Mouse (Mus musculus) MEL (cell line): ENCODE measurements around the gene Dpep1. TPM values are rescaled to one million over a fixed set of nuclear protein-coding genes. Genes with fewer than 3 reads are reported as not detected.

Source experiments
- DNase-seq: peaks from one replicate; pipeline ENCODE4 v3.0.0; 2011; ENCODE audit warnings: low read depth, low spot score
- H3K27ac ChIP-seq: 2 replicates; pipeline ENCODE4 v1.5.1; 2012; ENCODE audit warnings: low read depth, mild to moderate bottlenecking, control low read depth, low read length, moderate library complexity; ENCODE audit not compliant: control insufficient read depth
- H3K27me3 ChIP-seq, 2 experiments: fragments of 150-350 bp in 1 of 2; sonication (generic) in 1 of 2; 2 replicates each; pipeline ENCODE4 v1.6.1; 2012; ENCODE audit warnings: low read length in 2 of 2, mild to moderate bottlenecking in 2 of 2, improper control_type of control experiment in 1 of 2, moderate library complexity in 1 of 2; ENCODE audit not compliant: insufficient read depth in 2 of 2, control insufficient read depth in 1 of 2
- H3K36me3 ChIP-seq, 2 experiments: 2 replicates each; pipeline ENCODE4 v1.6.1; 2012 to 2014; ENCODE audit warnings: low read length in 2 of 2, improper control_type of control experiment in 1 of 2, inconsistent platforms in 1 of 2, mild to moderate bottlenecking in 1 of 2; ENCODE audit not compliant: insufficient read depth in 2 of 2, control insufficient read depth in 1 of 2
- H3K4me1 ChIP-seq, 2 experiments: fragments of 150-350 bp in 1 of 2; sonication (generic) in 1 of 2; 2 replicates each; pipeline ENCODE4 v1.6.1; 2012; ENCODE audit warnings: low read length in 2 of 2, improper control_type of control experiment in 1 of 2, mild to moderate bottlenecking in 1 of 2; ENCODE audit not compliant: insufficient read depth in 2 of 2, control insufficient read depth in 1 of 2
- H3K4me3 ChIP-seq, 2 experiments: fragments of 150-350 bp in 1 of 2; sonication (generic) in 1 of 2; 2 replicates each; pipeline ENCODE4 v1.5.1; 2012; ENCODE audit warnings: low read depth in 2 of 2, low read length in 2 of 2, mild to moderate bottlenecking in 2 of 2, moderate library complexity in 2 of 2, control low read depth in 1 of 2, improper control_type of control experiment in 1 of 2; ENCODE audit not compliant: control insufficient read depth in 1 of 2, insufficient read depth in 1 of 2
- H3K79me2 ChIP-seq: 2 replicates; pipeline ENCODE4 v1.6.1; 2012; ENCODE audit warnings: mild to moderate bottlenecking, low read length, moderate library complexity; ENCODE audit not compliant: control insufficient read depth, poor library complexity, insufficient read depth
- H3K9ac ChIP-seq: 2 replicates; pipeline ENCODE4 v1.6.1; 2012; ENCODE audit warnings: low read depth, mild to moderate bottlenecking, control low read depth, low read length, moderate library complexity; ENCODE audit not compliant: control insufficient read depth, poor library complexity, severe bottlenecking
- H3K9me3 ChIP-seq: fragments of 150-350 bp; sonication (generic); replicated peaks from 2 replicates; pipeline ENCODE4 v1.6.1; 2012; ENCODE audit warnings: mild to moderate bottlenecking, low read length, improper control_type of control experiment, moderate library complexity; ENCODE audit not compliant: insufficient read depth
- CHD1 ChIP-seq: IDR thresholded peaks from 2 replicates; pipeline ENCODE4 v1.6.1; 2012; ENCODE audit warnings: low read depth, mild to moderate bottlenecking, inconsistent platforms, low read length, improper control_type of control experiment
- CHD2 ChIP-seq: IDR thresholded peaks from 2 replicates; pipeline ENCODE4 v1.6.1; 2011; ENCODE audit warnings: low read length, improper control_type of control experiment
- ELF1 ChIP-seq: IDR thresholded peaks from 2 replicates; pipeline ENCODE4 v1.6.1; 2014; ENCODE audit warnings: low read depth, mild to moderate bottlenecking, inconsistent platforms, low read length, improper control_type of control experiment, moderate library complexity
- EP300 ChIP-seq, 2 experiments: IDR thresholded peaks; 2 replicates each; pipeline ENCODE4 v1.6.1; 2011; ENCODE audit warnings: improper control_type of control experiment in 2 of 2, low read length in 2 of 2, low read depth in 1 of 2, mild to moderate bottlenecking in 1 of 2
- GATA1 ChIP-seq: IDR thresholded peaks from 2 replicates; pipeline ENCODE4 v1.6.1; 2011; ENCODE audit warnings: low read depth, low read length, improper control_type of control experiment
- HCFC1 ChIP-seq: IDR thresholded peaks from 2 replicates; pipeline ENCODE4 v1.6.1; 2012; ENCODE audit warnings: low read depth, mild to moderate bottlenecking, inconsistent platforms, low read length, improper control_type of control experiment, moderate library complexity
- MAX ChIP-seq: IDR thresholded peaks from 2 replicates; pipeline ENCODE4 v1.6.1; 2011; ENCODE audit warnings: low read length, improper control_type of control experiment
- MAZ ChIP-seq: IDR thresholded peaks from 2 replicates; pipeline ENCODE4 v1.6.1; 2012; ENCODE audit warnings: low read depth, mild to moderate bottlenecking, inconsistent platforms, low read length, improper control_type of control experiment
- MXI1 ChIP-seq: IDR thresholded peaks from 2 replicates; pipeline ENCODE4 v1.6.1; 2011; ENCODE audit warnings: mild to moderate bottlenecking, low read depth, low read length, improper control_type of control experiment
- MYB ChIP-seq: IDR thresholded peaks from 2 replicates; pipeline ENCODE4 v1.6.1; 2011; ENCODE audit warnings: mild to moderate bottlenecking, low read depth, low read length, improper control_type of control experiment
- MYC ChIP-seq: IDR thresholded peaks from 2 replicates; pipeline ENCODE4 v1.6.1; 2011; ENCODE audit warnings: low read depth, mild to moderate bottlenecking, low read length, improper control_type of control experiment, moderate library complexity
- NELFE ChIP-seq: IDR thresholded peaks from 2 replicates; pipeline ENCODE4 v1.6.1; 2011; ENCODE audit warnings: low read depth, low read length, improper control_type of control experiment
- NRF1 ChIP-seq: IDR thresholded peaks from 2 replicates; pipeline ENCODE4 v1.6.1; 2014; ENCODE audit warnings: low read depth, mild to moderate bottlenecking, inconsistent platforms, low read length, improper control_type of control experiment, moderate library complexity; ENCODE audit not compliant: poor library complexity, insufficient read depth, severe bottlenecking
- POLR2A ChIP-seq, 2 experiments: IDR thresholded peaks; 2 replicates each; pipeline ENCODE4 v1.6.1; 2011 to 2012; ENCODE audit warnings: low read length in 2 of 2, mild to moderate bottlenecking in 2 of 2, control low read depth in 1 of 2, improper control_type of control experiment in 1 of 2, low read depth in 1 of 2, moderate library complexity in 1 of 2; ENCODE audit not compliant: control insufficient read depth in 1 of 2, insufficient read depth in 1 of 2, poor library complexity in 1 of 2
- POLR2AphosphoS2 ChIP-seq: IDR thresholded peaks from 2 replicates; pipeline ENCODE4 v1.6.1; 2011; ENCODE audit warnings: low read length, improper control_type of control experiment
- POLR2AphosphoS5 ChIP-seq: IDR thresholded peaks from 2 replicates; pipeline ENCODE4 v1.6.1; 2012; ENCODE audit warnings: low read depth, borderline replicate concordance, mild to moderate bottlenecking, inconsistent platforms, low read length, moderate library complexity, mixed read lengths
- SIN3A ChIP-seq: IDR thresholded peaks from 2 replicates; pipeline ENCODE4 v1.6.1; 2012; ENCODE audit warnings: low read length, improper control_type of control experiment, inconsistent platforms
- SMC3 ChIP-seq: IDR thresholded peaks from 2 replicates; pipeline ENCODE4 v1.6.1; 2011; ENCODE audit warnings: low read depth, low read length, improper control_type of control experiment
- TAL1 ChIP-seq: IDR thresholded peaks from 2 replicates; pipeline ENCODE4 v1.6.1; 2012; ENCODE audit warnings: mild to moderate bottlenecking, inconsistent platforms, low read length, moderate library complexity, mixed read lengths
- TBP ChIP-seq: IDR thresholded peaks from 2 replicates; pipeline ENCODE4 v1.8.0; 2011; ENCODE audit warnings: low read depth, low read length, improper control_type of control experiment
- TCF12 ChIP-seq: IDR thresholded peaks from 2 replicates; pipeline ENCODE4 v1.6.1; 2014; ENCODE audit warnings: low read depth, mild to moderate bottlenecking, inconsistent platforms, low read length, improper control_type of control experiment, moderate library complexity
- UBTF ChIP-seq: IDR thresholded peaks from 2 replicates; pipeline ENCODE4 v1.6.1; 2012; ENCODE audit warnings: low read depth, mild to moderate bottlenecking, inconsistent platforms, low read length, improper control_type of control experiment, moderate library complexity, borderline replicate concordance; ENCODE audit not compliant: insufficient read depth
- USF1 ChIP-seq: IDR thresholded peaks from 2 replicates; pipeline ENCODE4 v1.6.1; 2014; ENCODE audit warnings: low read depth, mild to moderate bottlenecking, inconsistent platforms, low read length, improper control_type of control experiment, moderate library complexity
- USF2 ChIP-seq, 2 experiments: IDR thresholded peaks; 2 replicates each; pipeline ENCODE4 v1.6.1; 2011 to 2012; ENCODE audit warnings: improper control_type of control experiment in 2 of 2, low read length in 2 of 2, borderline replicate concordance in 1 of 2, inconsistent platforms in 1 of 2, low read depth in 1 of 2, mild to moderate bottlenecking in 1 of 2; ENCODE audit not compliant: insufficient read depth in 1 of 2
- ZKSCAN1 ChIP-seq: IDR thresholded peaks from 2 replicates; pipeline ENCODE4 v1.6.1; 2012; ENCODE audit warnings: low read depth, mild to moderate bottlenecking, inconsistent platforms, low read length, improper control_type of control experiment, moderate library complexity
- ZNF384 ChIP-seq: IDR thresholded peaks from 2 replicates; pipeline ENCODE4 v1.6.1; 2012; ENCODE audit warnings: low read depth, mild to moderate bottlenecking, inconsistent platforms, low read length, improper control_type of control experiment
- polyA plus RNA-seq, 2 experiments: library from polyadenylated mRNA; stranded (reverse) in 1 of 2; unstranded in 1 of 2; fragments of >175 nt in 1 of 2; fragments of >200 nt in 1 of 2; gene quantifications; 2 replicates each; pipeline versions ENCODE4 v1.2.1 to v1.2.4; 2012; ENCODE audit warnings: low replicate concordance in 2 of 2, low read depth in 1 of 2; ENCODE audit not compliant: insufficient read length in 2 of 2, insufficient read depth in 1 of 2, missing spikeins in 1 of 2
- total RNA-seq: library from RNA; depleted of rRNA; stranded (reverse); fragments of 300-350 nt; gene quantifications from 2 replicates; pipeline ENCODE4 v1.2.3, GENCODE M21; 2012

Dpep1 gene
- total and polyA plus RNA-seq, 3 experiments, result not detected

DNA sequence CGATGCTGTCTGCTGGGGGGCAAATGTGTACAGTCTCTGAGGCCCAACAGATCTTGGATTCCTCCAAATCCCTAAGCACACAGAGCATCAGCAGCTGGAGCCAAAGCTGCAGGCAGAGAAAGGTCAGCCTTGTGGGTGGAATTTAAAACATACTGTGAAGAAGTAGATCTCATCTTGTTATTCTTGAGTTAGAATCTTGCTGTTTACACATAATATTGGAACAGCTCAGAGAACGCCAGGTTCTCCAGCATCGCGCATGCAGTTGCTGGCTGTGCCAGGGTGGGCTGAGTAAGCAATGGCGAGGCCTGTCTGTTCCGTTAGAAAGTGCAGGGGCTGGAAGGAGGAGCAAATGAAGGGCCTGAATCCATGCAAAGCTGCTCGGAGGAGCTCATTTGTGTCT lies 39.7 kb upstream of the Dpep1 start:
- no peak overlapping the region for H3K27ac ChIP-seq
- TF ChIP-seq SMC3, result no peak
- no peak for TF ChIP-seq TBP
- TF ChIP-seq ELF1, result no peak
- TF ChIP-seq ZKSCAN1, result no peak
- no peak for TF ChIP-seq MAZ
- TF ChIP-seq TCF12, result no peak
- no peak for TF ChIP-seq MAX
- no peak for TF ChIP-seq UBTF
- no peak for TF ChIP-seq TAL1
- TF ChIP-seq NELFE, result no peak
- no peak for TF ChIP-seq ZNF384
- TF ChIP-seq POLR2A (IDR thresholded peaks at IDR 0.05; ENCODE audit: control insufficient read depth in 1 of 2, insufficient read depth in 1 of 2, low read depth in 1 of 2, low read length in 2 of 2, poor library complexity in 1 of 2), result no peak
- TF ChIP-seq POLR2AphosphoS2, result no peak
- no peak for TF ChIP-seq SIN3A
- no peaks in the 10 kb centered on the region for H3K36me3 ChIP-seq
- no peaks in the 10 kb centered on the region for H3K79me2 ChIP-seq
- no peak overlapping the region for H3K4me3 ChIP-seq
- H3K27me3 ChIP-seq, result peaks cover 3 to 8% of the 10 kb centered on the region in 2 experiments
- H3K9ac ChIP-seq, result no peak overlapping the region
- no peaks in the 10 kb centered on the region for H3K4me1 ChIP-seq
- H3K9me3 ChIP-seq, result no peaks in the 10 kb centered on the region
- DNase-seq, result no peak

DNA sequence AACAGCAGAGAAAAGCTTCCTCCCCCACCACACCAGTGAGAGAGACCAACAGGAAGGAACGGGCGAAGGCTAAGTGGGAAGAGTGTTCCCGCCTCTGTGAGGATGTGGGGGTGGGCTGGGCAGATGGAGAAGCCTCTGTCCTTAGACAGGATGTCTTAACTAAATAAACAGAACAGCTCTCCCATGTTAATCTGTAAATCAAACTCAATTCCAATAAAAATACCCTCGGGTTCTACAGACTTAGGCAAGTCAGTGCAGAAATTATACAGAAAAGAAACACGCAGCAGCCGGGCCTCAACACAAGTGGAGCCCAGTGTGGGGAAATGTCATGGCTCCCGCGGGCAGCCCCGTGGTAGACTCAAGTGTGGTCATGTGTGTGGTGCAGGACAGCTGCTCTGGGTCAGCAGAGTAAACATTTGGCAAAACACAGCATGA lies 35.3 kb upstream of the Dpep1 start:
- Histone ChIP-seq H3K27me3 (peaks cover 8 to 9% of the 10 kb centered on the region in 2 experiments), H3K4me3 (no peak overlapping the region), H3K4me1 (no peaks in the 10 kb centered on the region)
- TF ChIP-seq TCF12 (no peak), USF1 (no peak), MXI1 (no peak), HCFC1 (no peak), SIN3A (no peak), MYC (no peak), NELFE (no peak), POLR2AphosphoS5 (no peak), POLR2AphosphoS2 (no peak), CHD1 (no peak), MAZ (no peak), EP300 (IDR thresholded peaks at IDR 0.05; ENCODE audit: low read depth in 1 of 2, low read length in 2 of 2) (no peak), MYB (no peak), GATA1 (no peak), USF2 (IDR thresholded peaks at IDR 0.05; ENCODE audit: borderline replicate concordance in 1 of 2, insufficient read depth in 1 of 2, low read depth in 1 of 2, low read length in 2 of 2) (no peak), POLR2A (IDR thresholded peaks at IDR 0.05; ENCODE audit: control insufficient read depth in 1 of 2, insufficient read depth in 1 of 2, low read depth in 1 of 2, low read length in 2 of 2, poor library complexity in 1 of 2) (no peak), CHD2 (no peak), NRF1 (no peak)
- TF ChIP-seq, all 39 proteins: peak for 0
- Histone ChIP-seq H3K9ac (no peak overlapping the region), H3K79me2 (no peaks in the 10 kb centered on the region), H3K27ac (no peak overlapping the region), H3K36me3 (no peaks in the 10 kb centered on the region), H3K9me3 (no peaks in the 10 kb centered on the region)
- DNase-seq, result no peak
